Comparison of ENCODE assay signal across 8 mouse cellular contexts in the genomic region with DNA sequence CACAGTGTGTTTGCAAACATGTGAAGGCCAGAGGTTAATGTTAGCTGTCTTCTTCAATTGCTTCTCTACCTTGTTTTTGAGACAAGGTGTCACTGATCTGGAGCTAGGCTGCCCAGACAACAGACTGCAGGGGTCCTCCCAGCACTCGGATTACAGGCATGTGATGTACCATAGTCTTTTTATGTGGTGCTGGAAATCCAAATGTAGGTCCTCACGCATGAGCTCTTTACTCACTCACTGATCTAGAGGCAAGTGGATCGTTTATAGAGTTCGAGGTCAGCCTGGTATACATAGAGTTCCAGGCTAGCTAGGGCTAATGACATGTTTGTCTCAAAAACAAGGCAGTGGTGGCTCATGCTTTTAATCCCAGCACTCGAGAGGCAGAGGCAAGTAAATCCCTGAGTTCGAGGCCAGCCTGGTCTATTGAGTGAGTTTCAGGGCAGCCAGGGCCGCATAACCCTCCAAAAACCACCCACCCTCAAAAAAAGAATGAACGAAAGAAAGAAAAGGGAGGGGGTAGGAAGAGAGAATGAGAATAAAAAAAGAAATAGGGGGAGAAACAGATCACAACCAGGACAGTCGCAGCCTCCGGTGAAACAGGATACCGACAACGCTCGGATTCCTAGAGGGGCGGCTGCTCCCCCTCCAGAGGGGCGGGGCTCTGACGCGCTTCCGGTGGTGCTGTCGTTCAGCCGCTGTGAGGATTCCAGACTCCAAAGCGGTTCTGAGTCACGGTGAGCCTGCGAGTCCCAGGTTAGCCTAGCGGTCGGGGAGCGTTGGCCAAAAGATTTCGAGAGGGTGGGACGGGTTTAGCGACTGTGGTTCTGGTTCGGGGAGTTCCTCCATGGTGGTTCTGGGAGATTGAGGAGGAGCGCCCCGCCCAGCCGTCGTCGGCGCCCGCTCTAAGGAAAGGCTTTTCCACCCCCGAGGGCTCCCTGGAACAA. TPM values are rescaled to one million over a fixed set of nuclear protein-coding genes. Genes with fewer than 3 reads are reported as not detected.
DNase-seq lines count a peak whose midpoint lies in the region; ATAC-seq lines count a peak whose summit lies in the region.

Gene Zscan21, plus strand, starts transcription at position 649 of the 944 bp plus-strand sequence.

- peak within 1 kb of the TSS; percentile 61 for H3K4me2 ChIP-seq in hindbrain, embryonic 15.5 days

- H3K9me3 ChIP-seq in hindbrain, embryonic 15.5 days = no peaks in the 10 kb centered on the region

- H3K9ac ChIP-seq in hindbrain, embryonic 15.5 days = peak within 1 kb of the TSS; percentile 89

- H3K36me3 ChIP-seq in hindbrain, embryonic 15.5 days = peaks cover 11% of the 10 kb centered on the region; the same call in 1 of the 2 replicates

- 7% methylated on average over 38 of the region's 38 CpGs for WGBS in hindbrain, embryonic 15.5 days

- H3K4me3 ChIP-seq in hindbrain, embryonic 15.5 days = peak within 1 kb of the TSS; percentile 89

- peak; percentile 97 for ATAC-seq in hindbrain, embryonic 15.5 days (ENCODE audit: low FRiP score, low read depth)

- peak; percentile 94 for DNase-seq in T-cell, adult 2 months (ENCODE audit: low spot score)
- peak; percentile 84 to 88 for DNase-seq in cerebellum, postnatal 36 days
- peak; percentile 86 to 89 for DNase-seq in frontal cortex, postnatal 36 days (ENCODE audit: low spot score in 2 of 2)
- peak; percentile 70 for DNase-seq in left cerebral cortex, adult 11 months (ENCODE audit: low spot score)
- DNase-seq in lung, postnatal 4 days = peak; percentile 92 to 93
- peak; percentile 85 for DNase-seq in retina, postnatal 7 days (ENCODE audit: low read depth, low spot score)
- DNase-seq in urinary bladder, adult 2 months (ENCODE audit: low spot score) = peak; percentile 82

- no peaks in the 10 kb centered on the region for H3K27me3 ChIP-seq in hindbrain, embryonic 15.5 days

- H3K4me1 ChIP-seq in hindbrain, embryonic 15.5 days (replicated peaks) = peaks cover 27% of the 10 kb centered on the region

- H3K27ac ChIP-seq in hindbrain, embryonic 15.5 days (replicated peaks) = peak within 1 kb of the TSS; percentile 97

RNA-seq across cellular contexts. Expression of gene Zscan21, which starts in this region (rescaled TPM):
- 81.4 and 82.6 TPM in 2 replicates for polyA plus RNA-seq in hindbrain, embryonic 15.5 days (2015; fragmentation: Nextera tagmentation; extraction: Ambion mirVana)
- polyA plus RNA-seq in urinary bladder, adult 2 months (2012; rRNA removed) = 21.6 and 24.9 TPM in 2 replicates

Comparison
In these comparisons a context has a peak if more than half of its experiments do, and no peak if none do; other contexts are left out.
1. Peak in every context shown above with its lines: DNase-seq, ATAC-seq, H3K4me3 ChIP-seq and H3K27ac ChIP-seq.